Mouse (Mus musculus): ENCODE results near the gene Shisa3. TPM values are rescaled to one million over a fixed set of nuclear protein-coding genes. Genes with fewer than 3 reads are reported as not detected.

Gene Shisa3
- total and polyA plus RNA-seq, 3 experiments = 0.06 TPM; not detected in 2

DNA sequence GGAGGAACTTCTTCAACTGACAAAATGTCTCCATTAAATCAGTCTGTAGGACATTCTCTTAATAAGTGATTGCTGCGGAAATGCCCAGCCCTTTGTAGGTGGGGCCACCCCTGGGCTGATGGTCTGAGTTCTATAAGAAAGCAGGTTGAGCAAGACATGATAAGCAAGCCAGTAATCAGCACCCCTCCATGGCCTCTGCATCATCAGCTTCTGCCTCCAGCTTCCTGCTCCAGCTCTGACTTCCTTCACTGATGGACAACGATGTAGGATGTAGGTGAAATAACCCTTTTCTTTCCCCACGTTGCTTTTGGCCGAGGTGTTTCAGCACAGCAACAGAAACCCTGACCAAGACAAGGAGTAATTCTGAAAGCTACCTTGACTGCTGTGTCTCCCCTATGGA lies 41.5 kb downstream of the Shisa3 start:
- H3K27me3 ChIP-seq (ENCODE audit: control insufficient read depth in 1 of 2, insufficient read depth in 2 of 2, low read length in 2 of 2) = no peaks in the 10 kb centered on the region
- no peaks in the 10 kb centered on the region for H3K9me3 ChIP-seq (replicated peaks; ENCODE audit: insufficient read depth, low read length)
- no peak overlapping the region for H3K9ac ChIP-seq (ENCODE audit: control insufficient read depth, low read depth, low read length, poor library complexity, severe bottlenecking)
- H3K36me3 ChIP-seq (ENCODE audit: control insufficient read depth in 1 of 2, insufficient read depth in 2 of 2, low read length in 2 of 2) = peaks cover 0 to 7% of the 10 kb centered on the region in 2 experiments; a peak in 2 of 4 replicates
- no peak for TF ChIP-seq TAL1 (IDR thresholded peaks at IDR 0.05; ENCODE audit: low read length)
- TF ChIP-seq NELFE (IDR thresholded peaks at IDR 0.05; ENCODE audit: low read depth, low read length) = no peak
- TF ChIP-seq ZMIZ1 (IDR thresholded peaks at IDR 0.05; ENCODE audit: low read depth, low read length) = no peak
- TF ChIP-seq MAFK (IDR thresholded peaks at IDR 0.05; ENCODE audit: borderline replicate concordance, low read depth, low read length) = no peak
- no peak for TF ChIP-seq SMC3 (IDR thresholded peaks at IDR 0.05; ENCODE audit: low read depth, low read length)
- no peak for TF ChIP-seq MXI1 (IDR thresholded peaks at IDR 0.05; ENCODE audit: low read depth, low read length)
- no peak for TF ChIP-seq NRF1 (IDR thresholded peaks at IDR 0.05; ENCODE audit: insufficient read depth, low read depth, low read length, poor library complexity, severe bottlenecking)
- no peak for TF ChIP-seq EP300 (IDR thresholded peaks at IDR 0.05; ENCODE audit: low read depth in 1 of 2, low read length in 2 of 2)
- no peak for TF ChIP-seq KAT2A (conservative IDR thresholded peaks at IDR 0.05; ENCODE audit: low read depth, low read length)
- no peak for TF ChIP-seq MAX (IDR thresholded peaks at IDR 0.05; ENCODE audit: low read length)
- TF ChIP-seq TCF12 (IDR thresholded peaks at IDR 0.05; ENCODE audit: low read depth, low read length) = no peak
- no peak for TF ChIP-seq RAD21 (IDR thresholded peaks at IDR 0.05; ENCODE audit: low read depth, low read length)
- TF ChIP-seq ZKSCAN1 (IDR thresholded peaks at IDR 0.05; ENCODE audit: low read depth, low read length) = no peak
- TF ChIP-seq RCOR1 (IDR thresholded peaks at IDR 0.05; ENCODE audit: low read depth, low read length) = no peak
- TF ChIP-seq USF1 (IDR thresholded peaks at IDR 0.05; ENCODE audit: low read depth, low read length) = no peak
- TF ChIP-seq GATA1 (IDR thresholded peaks at IDR 0.05; ENCODE audit: low read depth, low read length) = no peak
- no peak for TF ChIP-seq USF2 (IDR thresholded peaks at IDR 0.05; ENCODE audit: borderline replicate concordance in 1 of 2, insufficient read depth in 1 of 2, low read depth in 1 of 2, low read length in 2 of 2)
- H3K4me3 ChIP-seq (ENCODE audit: control insufficient read depth in 1 of 2, insufficient read depth in 1 of 2, low read depth in 2 of 2, low read length in 2 of 2) = no peak overlapping the region
- H3K27ac ChIP-seq (ENCODE audit: control insufficient read depth, low read depth, low read length) = no peak overlapping the region
- no peaks in the 10 kb centered on the region for H3K4me1 ChIP-seq (ENCODE audit: control insufficient read depth in 1 of 2, insufficient read depth in 2 of 2, low read length in 2 of 2)
- H3K79me2 ChIP-seq (ENCODE audit: control insufficient read depth, insufficient read depth, low read length, poor library complexity) = no peaks in the 10 kb centered on the region
- DNase-seq (ENCODE audit: low read depth, low spot score) = no peak

DNA sequence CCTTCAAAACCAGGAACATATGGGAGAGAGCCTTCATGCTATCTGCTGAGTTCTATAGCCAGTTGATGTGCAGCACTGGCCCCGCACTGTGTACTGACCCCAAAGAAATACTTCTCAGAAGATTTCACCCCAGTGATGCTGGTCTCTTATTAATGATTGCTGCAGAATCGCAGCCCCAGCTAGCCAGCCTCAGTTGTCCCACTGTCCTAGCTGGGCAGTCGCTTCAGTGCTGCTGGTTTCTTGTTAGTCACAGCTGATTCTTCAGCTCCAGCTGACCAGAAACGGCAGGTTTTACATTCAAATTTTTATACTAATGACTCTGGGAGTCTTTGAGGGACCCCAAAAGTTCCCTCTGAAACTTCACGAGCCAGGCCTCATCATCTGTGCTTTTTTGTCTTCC lies 42.3 kb downstream of the Shisa3 start:
- Histone ChIP-seq H3K27me3 (ENCODE audit: control insufficient read depth in 1 of 2, insufficient read depth in 2 of 2, low read length in 2 of 2) (no peaks in the 10 kb centered on the region), H3K4me1 (ENCODE audit: control insufficient read depth in 1 of 2, insufficient read depth in 2 of 2, low read length in 2 of 2) (no peaks in the 10 kb centered on the region), H3K36me3 (ENCODE audit: control insufficient read depth in 1 of 2, insufficient read depth in 2 of 2, low read length in 2 of 2) (peaks cover 0 to 7% of the 10 kb centered on the region in 2 experiments; a peak in 2 of 4 replicates), H3K27ac (ENCODE audit: control insufficient read depth, low read depth, low read length) (no peak overlapping the region), H3K9me3 (replicated peaks; ENCODE audit: insufficient read depth, low read length) (no peaks in the 10 kb centered on the region), H3K9ac (ENCODE audit: control insufficient read depth, low read depth, low read length, poor library complexity, severe bottlenecking) (no peak overlapping the region), H3K4me3 (ENCODE audit: control insufficient read depth in 1 of 2, insufficient read depth in 1 of 2, low read depth in 2 of 2, low read length in 2 of 2) (no peak overlapping the region), H3K79me2 (ENCODE audit: control insufficient read depth, insufficient read depth, low read length, poor library complexity) (no peaks in the 10 kb centered on the region)
- DNase-seq (ENCODE audit: low read depth, low spot score) = no peak
- TF ChIP-seq MAX (IDR thresholded peaks at IDR 0.05; ENCODE audit: low read length) (no peak), SIN3A (IDR thresholded peaks at IDR 0.05; ENCODE audit: low read length) (no peak), ETS1 (IDR thresholded peaks at IDR 0.05; ENCODE audit: low read depth, low read length) (no peak), MYC (IDR thresholded peaks at IDR 0.05; ENCODE audit: low read depth, low read length) (no peak), MEF2A (IDR thresholded peaks at IDR 0.05; ENCODE audit: extremely low read depth, insufficient replicate concordance, low read depth, low read length, poor library complexity, severe bottlenecking) (no peak), TAL1 (IDR thresholded peaks at IDR 0.05; ENCODE audit: low read length) (no peak), UBTF (IDR thresholded peaks at IDR 0.05; ENCODE audit: borderline replicate concordance, insufficient read depth, low read depth, low read length) (no peak), E2F4 (IDR thresholded peaks at IDR 0.05; ENCODE audit: borderline replicate concordance, low read depth, low read length) (no peak), CHD2 (IDR thresholded peaks at IDR 0.05; ENCODE audit: low read length) (no peak), ZKSCAN1 (IDR thresholded peaks at IDR 0.05; ENCODE audit: low read depth, low read length) (no peak)
